Mouse (Mus musculus): ENCODE measurements around the gene Ahsa1.
"Not testable (repeated sequence)": the region's sequence is repeated elsewhere in the genome, so short reads cannot be mapped to it uniquely, and the experiment has no call there.

Ahsa1 gene

GRCm38 (mm10) chr12:87281766-87282165, 15.5 kb downstream of the Ahsa1 start:
- no peak for DNase-seq (ENCODE audit: low spot score)

- no peak for DNase-seq (ENCODE audit: low spot score)
These were observed 16.5 kb downstream of the Ahsa1 start for GRCm38 (mm10) chr12:87282743-87283142.

- no peak for DNase-seq (ENCODE audit: low spot score)
These were observed 17.4 kb downstream of the Ahsa1 start for GRCm38 (mm10) chr12:87283706-87284105.

- DNase-seq (ENCODE audit: low spot score), result no peak
These were observed 18.0 kb downstream of the Ahsa1 start for GRCm38 (mm10) chr12:87284268-87284667.

- DNase-seq (ENCODE audit: low spot score), result no peak
These were observed 18.4 kb downstream of the Ahsa1 start for GRCm38 (mm10) chr12:87284726-87285125.

- no peak for DNase-seq (ENCODE audit: low spot score)
These were observed 22.8 kb downstream of the Ahsa1 start for GRCm38 (mm10) chr12:87289100-87289499.

GRCm38 (mm10) chr12:87293934-87294333, 27.7 kb downstream of the Ahsa1 start:
- no peak for DNase-seq (ENCODE audit: low spot score)

GRCm38 (mm10) chr12:87299037-87299656, 32.9 kb downstream of the Ahsa1 start:
- DNase-seq (ENCODE audit: low spot score), result no peak

GRCm38 (mm10) chr12:87299657-87300440, 33.6 kb downstream of the Ahsa1 start, which contains the start of gene Ism2:
Gene Ism2 (minus strand): TSS chr12:87299705.
- no peak for DNase-seq (ENCODE audit: low spot score)

- DNase-seq (ENCODE audit: low spot score), result no peak
These were observed 34.1 kb downstream of the Ahsa1 start for GRCm38 (mm10) chr12:87300441-87300690.

- no peak for DNase-seq (ENCODE audit: low spot score)
These were observed 34.9 kb downstream of the Ahsa1 start for GRCm38 (mm10) chr12:87301189-87301588.

GRCm38 (mm10) chr12:87305767-87306583, 39.7 kb downstream of the Ahsa1 start:
- no peak for DNase-seq (ENCODE audit: low spot score)

GRCm38 (mm10) chr12:87306584-87306844, 40.2 kb downstream of the Ahsa1 start:
- not testable (repeated sequence) for DNase-seq (ENCODE audit: low spot score)

GRCm38 (mm10) chr12:87313098-87313497, 46.8 kb downstream of the Ahsa1 start:
- DNase-seq (ENCODE audit: low spot score), result no peak

- no peak for DNase-seq (ENCODE audit: low spot score)
These were observed 51.7 kb downstream of the Ahsa1 start for GRCm38 (mm10) chr12:87317951-87318350.

- no peak for DNase-seq (ENCODE audit: low spot score)
These were observed 53.0 kb downstream of the Ahsa1 start for GRCm38 (mm10) chr12:87319229-87319628.
